Mouse (Mus musculus): ENCODE results near the gene Ano6.

Ano6 gene

DNA sequence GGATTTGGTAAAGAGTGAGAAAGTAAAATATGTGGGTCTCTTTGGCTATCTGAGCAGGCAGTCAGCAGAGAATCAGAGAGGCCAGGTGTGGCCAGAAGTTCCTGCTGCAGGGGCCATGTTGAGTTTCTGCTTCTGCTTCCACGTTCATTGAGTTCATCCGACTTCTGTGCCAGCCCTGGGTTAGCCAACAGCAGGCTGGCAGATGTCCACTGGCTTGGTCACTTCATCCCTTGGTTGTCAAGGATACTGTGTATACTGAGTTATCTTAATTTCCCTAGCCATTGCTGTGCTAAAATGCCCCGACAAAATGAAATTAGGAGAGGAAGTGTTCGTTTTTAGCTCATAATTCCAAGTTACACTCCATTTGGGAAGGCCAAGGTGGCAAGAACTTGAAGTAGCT lies 21.1 kb upstream of the Ano6 start:
- no peak for DNase-seq

DNA sequence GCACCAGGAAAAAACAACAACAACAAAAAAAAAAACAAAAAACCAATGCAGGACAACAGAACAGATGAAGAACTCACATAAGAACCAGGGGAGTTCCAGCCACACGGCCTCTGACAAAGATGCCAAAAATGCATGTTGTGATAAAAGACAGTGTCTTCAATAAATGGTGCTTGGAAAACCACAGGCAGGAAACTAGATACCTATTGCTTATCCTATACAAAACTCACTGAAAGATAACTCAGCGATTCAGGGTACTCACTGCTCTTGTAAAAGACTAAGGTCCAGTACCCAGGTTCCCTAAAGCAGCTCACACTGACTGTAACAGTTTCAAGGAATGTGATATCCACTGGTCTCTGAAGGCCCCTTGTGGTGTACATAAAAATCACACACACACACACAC lies 20.3 kb upstream of the Ano6 start:
- no peak for DNase-seq

DNA sequence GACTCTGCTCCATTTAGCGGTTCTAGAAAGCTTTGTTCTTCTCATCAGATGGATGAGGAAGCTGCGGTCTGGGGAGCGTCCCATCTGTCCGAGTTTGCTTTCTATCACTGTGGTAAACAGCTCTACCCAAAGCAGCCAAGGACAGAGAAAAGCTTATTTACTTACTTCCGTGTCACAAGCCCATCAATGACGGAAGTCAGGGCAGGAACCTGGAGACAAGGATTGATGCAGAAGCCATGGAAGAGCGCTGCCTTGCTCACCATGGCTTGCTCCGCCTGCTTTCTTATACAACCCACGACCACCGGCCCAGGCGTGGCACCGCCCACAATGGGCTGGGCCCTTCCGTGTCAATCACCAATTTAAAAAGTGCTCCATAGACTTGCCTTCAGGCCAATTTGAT lies 18.3 kb upstream of the Ano6 start:
- no peak for DNase-seq

DNA sequence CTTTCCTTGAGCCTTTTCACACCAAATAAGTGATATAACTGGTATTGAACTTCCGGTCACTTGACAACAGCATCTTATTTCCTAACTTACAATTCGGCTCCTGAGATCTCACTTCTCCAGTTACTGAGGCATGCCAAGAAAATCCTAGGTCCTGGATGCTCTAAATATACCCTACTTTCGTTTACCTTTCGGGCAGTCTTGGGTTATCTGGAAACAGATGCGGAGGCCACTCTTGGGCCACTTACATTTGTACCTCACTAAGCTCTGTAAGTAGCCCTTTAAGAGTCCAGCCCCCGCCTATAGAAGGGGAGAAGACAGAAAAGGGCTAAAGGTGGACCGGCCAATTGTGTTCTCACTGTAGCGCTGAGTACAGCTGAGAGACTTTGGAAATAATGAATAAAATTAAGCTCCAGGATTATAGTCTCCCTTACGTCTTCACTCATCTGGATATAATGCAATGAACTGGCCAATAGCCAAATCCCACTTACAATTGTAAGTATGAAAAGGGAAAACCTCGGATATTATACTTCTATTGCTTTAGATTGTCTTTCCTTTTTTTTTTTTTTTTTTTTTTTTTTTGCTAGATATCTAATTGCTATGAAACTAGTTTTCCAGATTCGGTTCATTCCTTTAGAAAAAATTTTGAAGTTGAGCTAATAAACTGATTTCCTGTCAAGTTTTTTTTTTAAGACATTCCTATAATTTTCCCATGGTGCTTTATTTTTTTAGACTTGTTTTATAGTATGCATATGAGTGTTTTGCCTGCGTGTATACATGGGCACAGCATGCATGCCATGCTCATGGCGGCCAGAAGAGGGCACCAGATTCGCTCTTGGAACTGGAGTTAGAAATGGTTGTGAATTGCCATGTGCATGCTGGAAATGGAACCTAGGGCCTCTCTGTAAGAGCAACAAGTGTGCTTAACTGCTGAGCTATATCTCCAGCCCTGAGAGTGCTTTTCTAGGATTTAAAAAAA lies 17.5 kb upstream of the Ano6 start:
- DNase-seq = peak; percentile 89

DNA sequence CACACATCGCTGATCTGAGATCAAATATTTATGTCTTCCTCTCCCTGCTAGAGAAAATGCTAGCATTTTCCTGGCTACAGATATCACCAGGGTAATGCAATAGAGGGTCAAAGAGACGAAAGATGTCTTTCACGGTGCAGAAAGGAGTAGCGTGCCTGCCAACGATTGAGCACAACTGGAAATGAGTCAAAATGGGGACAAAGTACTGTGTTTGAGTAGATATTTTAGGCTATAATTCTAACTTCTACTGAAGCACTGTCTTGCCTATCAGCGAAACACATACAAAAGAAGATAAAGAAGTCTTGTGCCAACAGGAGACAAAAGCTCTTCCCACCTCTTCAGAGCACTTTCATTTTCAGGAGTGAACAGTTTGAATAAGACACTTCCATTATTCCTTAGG lies 16.4 kb upstream of the Ano6 start:
- DNase-seq = no peak

DNA sequence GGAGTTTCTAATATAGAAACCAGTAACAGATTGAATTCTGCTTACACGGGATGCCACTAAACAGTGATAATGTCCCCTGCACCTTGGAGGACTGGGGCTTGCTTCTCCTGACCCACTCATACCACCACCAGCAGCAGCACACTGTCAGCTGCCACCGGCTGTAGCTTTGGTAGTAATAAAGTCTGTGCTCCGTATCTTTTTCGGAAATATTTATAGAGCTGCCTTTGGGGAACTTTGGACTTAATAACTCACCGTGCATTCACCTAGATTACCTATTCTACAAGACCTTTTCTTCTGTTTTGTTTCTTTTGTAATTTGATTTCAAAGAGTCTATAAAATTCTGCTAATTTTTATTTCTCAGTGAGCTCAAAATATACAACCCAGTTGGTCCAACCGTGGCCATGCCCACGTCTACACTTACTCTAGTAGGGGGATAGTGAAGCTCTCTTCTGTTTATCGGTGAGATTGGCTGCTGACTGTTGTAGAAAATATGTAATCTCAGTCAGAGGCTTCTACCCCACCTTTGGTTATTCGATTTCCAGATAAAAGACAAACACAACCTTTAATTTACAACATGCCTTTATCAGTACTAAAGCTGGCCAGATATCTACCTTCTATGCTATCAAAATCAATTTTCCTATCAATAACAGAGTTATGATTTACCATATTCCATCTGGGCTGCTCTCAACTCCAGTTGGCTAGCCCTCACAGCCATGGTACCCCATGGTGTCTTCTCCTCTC lies 15.8 kb upstream of the Ano6 start:
- DNase-seq = no peak

DNA sequence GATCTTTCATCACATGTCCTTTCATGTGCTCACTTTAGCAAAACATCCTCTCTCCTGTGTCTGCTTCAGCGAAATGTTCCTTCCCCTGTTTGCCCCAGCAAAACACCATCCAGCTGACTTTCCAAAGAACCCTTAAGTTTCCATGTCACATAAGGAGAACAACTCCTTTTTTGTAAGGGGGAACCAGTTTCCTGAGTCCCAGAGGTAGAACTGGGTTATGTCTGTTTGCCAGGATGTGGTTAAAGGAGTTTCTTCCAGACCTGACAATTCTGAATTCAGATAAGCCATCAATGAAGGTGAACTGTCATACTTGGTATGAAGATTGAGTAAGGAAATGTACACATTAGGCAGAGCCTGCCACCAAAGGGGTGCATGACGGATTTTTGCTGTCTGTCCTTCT lies 12.9 kb upstream of the Ano6 start:
- DNase-seq = no peak

DNA sequence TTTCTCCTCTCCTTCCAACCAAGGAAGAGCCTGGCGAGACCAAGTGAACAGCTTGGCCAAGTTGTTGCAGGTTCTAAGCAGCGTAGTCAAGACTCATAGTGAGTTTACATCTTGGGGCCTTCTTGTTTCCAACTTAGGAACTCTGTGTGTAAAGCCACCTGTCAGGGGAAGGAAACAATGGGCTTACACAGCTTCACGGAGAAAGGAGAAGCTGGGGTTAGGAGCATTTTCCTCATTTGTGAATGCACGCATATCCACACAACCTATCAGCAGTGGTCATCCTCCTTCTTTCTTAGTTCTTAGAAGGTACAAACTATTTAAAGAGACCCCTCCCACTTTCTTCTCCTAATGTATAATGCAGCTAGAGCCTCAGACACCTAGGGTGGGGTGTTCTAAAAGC lies 11.9 kb upstream of the Ano6 start:
- no peak for DNase-seq

DNA sequence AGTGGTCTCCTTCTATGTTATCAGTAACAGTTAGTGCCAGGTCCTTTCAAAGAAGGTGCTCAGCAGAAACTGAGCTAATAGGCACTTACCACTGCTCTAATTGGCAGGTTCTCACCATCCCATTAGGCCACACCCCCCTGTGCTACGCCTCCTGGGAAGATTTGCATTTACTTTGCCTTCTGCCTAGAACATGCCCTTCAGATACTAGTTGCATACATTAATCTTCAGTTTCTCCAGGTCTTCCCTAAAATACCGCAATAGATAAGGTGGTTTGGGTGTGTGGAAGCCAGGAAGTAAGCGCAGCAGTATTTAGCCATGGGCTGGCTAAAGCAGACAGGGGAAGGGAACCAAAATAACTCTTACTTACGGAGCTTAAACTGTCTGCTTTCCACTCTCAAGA lies 4.0 kb upstream of the Ano6 start:
- DNase-seq = no peak

DNA sequence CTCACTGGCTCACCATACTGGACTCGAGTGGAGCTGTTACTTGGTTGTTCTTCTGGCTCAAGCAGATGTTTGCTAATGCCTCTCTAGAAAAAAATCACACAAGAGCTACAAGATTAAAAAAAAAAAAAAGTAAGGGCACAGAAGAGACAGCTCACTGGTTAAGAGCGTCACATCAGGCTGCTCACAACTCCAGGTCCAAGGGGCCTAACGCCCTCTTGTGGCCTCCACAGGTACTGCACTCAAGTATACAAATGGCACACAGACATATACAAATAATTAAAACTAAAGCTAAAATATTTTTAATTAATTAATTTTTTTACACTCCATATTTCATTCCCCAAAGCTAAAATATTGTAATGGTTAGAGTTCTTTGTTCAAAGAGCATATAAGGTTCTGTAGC lies 3.1 kb upstream of the Ano6 start:
- peak; percentile 41 for DNase-seq

DNA sequence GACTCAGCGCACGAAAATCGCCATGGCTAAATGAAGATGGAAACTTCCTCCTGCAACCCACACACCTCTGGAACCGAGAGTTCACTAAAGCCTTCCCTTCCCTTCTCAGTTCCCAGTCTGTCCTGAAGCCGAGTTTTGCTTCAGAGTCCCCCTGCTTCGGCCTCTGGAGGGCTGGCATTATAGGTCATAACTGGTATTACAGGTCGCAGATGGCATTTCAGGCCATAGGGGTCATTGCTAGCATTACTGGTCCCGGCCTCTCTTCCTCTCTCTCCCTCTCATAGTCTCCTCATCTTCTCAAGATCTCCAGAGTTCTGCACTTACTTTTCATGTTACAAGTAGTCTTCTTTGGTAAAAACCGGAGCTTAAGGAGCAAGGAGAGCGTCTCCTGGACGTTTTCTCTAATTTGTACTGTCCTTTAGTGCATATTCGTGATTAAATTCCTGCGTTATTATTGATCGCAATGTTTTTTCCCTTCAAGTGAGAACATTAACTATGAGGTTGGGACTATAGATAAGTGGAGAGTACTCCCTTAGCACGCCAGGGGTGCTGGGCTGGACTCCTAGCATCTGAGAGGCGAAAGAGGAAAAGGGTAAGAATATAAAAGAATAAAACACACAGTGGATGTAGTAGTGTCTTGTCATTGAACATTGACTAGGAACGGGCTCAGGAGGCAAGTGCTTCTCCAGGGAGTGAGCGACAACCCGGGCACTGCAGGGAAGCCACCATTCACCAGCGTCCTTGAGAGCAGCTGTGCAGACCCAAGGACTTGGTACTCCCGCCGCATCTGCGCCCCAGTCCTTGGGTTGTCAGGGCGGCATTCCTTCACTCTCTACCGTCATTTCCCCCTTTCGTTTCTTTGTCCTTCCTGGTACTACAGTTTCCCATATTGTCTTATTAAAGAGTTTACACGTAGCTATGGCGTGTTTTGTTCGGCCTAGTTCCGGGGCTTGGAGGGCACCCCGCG lies 798 bp upstream of the Ano6 start:
- no peak for DNase-seq

DNA sequence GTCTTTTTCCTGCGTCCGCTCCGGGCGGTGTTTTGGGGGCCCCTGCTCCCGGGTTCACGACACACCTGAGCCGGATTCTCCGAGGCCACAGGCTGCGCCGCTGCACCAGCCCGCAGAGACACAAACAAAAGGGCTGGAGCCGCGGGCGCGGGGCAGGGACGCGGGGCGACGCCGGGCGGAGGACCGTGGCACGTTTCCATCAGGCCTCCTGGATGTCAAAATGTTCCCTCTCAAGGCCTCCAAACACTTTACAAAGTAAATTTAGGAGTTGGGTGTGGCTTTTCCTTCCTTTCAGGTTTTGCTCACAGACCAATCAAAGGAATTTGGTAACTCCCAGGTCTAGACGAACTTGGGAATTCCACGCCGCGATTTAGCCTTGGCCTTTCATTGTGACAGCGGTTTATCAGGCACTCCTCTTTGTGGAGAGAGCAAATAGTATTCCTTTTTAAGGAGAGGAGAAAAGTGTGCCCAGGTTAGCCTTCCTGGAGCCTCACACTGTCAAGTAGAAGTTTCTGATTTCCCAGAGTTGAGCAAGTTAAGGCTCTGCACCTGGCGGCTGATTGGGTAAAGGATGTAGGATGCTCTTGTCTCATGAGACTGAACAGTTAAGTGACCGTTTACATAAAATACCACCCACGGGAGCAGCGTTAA lies 623 bp downstream of the Ano6 start:
- peak; percentile 63 for DNase-seq

DNA sequence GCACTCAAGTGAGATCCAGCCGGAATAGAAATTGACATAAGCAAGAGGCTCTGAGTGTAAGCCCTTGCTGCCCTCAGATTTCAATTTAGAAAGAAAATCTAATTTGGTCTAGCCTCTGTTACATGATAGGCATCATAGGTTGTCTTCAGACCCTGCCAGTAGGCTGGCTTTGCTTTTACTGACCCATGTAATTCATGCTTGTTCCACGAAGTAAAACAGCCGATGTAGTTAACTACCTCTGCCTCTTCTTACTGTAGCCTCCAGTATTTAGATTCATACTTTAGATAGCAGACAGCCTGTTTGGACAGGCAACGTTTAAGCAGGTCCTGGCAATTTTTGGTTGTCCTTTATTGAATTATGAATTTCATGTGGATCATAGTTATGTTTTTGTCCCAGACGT lies 1.2 kb downstream of the Ano6 start:
- no peak for DNase-seq

DNA sequence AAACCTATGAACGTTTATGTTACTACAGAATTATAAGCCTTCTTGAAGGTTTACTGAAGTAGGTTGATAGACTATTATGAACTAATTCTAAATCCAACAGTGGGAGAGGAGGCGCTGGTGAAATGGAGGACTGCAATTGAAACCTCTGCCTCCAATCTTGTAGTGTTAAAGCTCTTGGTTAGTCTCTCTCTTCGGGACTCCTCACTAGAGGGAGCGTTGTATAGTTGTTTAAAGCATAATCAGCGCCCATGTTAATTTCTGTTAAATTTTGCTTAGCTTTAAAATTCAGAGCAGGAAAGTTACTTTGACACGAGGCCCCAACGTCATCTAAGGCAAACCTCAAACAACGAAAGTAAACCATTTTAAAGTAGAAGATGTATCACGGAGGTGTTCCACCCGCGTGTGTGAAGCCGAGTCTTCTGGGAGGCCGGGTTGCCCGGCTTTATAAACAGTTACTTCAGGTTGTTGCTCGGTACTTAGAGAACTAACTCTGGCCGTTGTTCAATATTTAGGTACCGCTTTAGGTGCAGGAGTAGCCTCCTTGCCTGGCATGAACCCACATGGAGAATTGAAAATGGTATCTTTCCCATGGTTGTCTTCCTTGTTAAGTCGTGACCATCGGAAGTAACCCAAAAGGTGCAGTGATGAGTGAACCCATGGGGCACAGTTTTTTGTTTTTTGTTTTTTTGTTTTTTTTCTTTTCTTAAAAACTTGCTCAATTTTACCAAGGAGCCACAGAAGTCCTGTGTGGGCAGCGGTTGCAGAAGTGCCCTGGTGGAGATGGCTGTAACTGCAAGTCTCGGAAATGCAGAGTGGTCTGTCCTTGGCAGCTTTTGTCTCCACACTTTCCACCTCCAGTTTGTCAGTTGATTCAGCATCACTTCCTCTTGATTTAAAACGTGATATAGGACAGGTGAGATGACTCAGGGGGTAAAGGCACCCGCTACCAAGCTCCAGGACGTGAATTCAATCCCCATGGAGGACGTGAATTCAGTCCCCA lies 1.9 kb downstream of the Ano6 start:
- peak; percentile 69 for DNase-seq

DNA sequence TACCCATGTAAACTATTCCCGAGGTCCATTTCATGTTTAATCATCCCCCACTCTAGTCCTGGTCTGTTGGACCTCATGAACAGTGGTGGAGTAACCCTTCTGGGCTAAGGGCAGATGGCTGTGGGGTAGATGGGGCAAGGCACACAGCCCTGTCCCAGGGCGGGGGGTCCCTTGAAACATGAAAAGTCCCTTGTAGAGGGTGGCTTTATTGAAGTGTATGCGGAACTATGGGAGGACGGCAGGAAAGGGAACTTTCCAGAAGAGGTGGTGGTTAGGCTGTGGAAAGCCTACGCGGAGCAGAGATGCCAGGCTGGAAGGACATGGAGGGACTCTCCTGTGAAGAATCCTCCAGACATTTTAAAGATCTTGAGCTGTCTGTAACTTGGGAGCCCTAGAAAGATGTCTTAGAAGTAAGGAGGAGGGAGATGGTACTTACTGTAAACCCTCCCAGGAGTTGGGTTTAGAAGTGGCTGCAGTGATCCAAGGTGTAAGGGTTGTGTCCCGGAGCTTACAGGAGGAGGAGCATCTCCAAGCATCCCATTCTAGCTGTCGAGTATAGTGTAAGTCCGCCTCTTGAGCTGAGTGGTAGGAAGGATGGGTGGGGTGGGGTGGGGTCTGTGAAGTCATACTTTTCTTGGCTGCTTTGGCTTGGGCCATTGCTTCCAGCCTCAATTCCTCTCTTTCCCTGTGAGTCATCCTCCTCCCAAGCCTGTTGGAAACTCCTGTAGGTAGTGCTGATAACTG lies 3.3 kb downstream of the Ano6 start:
- DNase-seq = no peak

DNA sequence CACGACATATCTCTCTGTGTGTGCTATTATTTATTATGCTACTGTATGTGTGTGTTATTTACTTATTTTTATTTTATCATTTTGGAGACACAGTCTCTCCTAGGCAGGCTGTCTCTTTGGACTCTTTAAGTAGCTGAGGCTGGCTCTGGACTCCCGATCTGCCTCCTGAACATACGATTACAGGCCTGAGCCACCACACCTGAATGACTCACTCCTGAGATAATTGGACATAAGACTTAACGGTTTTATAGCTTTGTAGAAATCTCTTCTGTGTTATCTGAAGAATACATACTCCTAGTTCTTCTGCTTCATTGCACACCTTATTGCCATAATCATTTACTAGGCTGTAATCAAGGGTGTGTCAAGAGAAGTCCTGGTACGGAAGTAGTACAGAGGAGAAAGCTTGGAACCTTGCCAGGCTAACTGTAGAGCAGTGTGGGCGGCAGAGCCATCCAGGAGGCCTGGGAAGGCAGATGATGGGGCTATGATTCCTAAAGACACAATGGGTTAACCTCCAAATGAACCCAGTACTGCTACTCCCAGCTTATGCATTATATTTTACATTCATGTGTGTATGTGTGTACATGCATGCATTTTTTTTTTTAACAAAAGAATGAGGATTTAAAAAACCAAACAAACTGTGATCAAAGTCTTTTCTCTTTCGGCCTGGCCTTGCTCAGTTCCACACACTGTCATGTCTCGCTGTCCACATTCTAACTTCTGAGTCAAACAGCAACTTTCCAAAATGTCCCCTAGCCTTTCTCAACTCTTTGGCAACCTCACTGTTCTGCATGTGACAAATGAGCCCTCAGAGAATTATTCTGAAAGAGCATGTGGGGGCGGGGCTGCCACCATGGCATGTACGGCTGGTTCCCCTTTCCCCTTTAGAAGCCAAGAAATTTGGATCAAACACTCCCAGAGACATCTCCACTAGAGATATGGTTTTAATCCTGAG lies 4.2 kb downstream of the Ano6 start:
- no peak for DNase-seq

DNA sequence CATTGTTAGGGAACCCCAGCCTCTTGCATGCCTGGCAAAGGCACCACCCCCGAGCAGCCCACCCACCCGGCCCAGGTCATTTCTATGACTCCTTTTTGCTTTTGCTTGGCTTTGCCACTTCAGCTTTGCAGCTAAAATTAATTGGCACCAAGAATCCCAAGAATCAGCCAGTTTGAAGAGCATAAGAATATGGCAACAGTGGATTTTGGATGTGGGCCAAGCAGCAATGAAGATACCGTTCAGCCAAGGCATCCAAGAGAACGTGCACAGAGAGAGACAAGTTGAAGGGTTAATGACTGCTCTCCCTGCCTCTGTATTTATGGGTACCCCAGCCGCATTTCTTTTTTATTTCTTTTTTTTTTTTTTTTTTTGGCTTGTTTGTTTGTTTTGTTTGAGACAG lies 5.4 kb downstream of the Ano6 start:
- DNase-seq = no peak

DNA sequence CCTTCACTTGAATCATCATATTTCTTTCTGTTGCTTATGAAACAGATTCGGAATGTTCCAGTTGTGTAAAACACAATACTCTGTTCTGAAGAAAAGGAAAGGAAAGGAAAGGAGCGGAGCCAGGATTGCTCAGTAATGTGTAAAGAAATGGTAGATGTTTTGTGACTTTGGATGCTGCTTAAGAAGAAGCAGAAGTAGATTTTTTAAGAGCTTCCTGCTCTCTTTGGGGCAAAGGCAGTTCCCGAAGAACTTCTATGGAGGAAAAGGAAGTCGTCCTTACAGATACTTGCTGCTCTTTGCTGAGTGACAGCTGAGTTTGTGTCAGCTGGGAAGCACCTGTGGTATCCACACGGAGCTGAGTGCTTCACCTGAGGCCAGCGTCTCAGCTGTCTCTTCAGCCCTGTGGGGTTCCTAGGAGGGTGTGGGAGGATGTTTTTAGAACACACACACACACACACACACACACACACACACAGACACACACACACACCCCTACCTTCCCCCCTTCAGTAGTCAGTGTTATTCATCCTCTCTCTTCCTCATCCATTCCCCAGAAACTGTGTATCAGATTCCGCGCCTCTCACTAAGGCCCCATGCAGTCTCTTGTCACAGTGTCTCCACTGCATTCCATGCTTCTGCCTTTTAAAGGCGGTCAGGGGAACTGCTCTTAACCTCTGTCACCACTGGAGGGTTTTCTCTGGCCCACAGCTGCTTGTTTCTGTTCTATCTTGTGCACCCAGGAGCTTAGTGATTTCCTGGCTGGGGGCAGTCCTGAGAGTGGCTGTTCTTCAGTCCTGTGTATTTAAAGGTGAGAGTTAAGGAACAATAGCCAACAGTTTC lies 6.7 kb downstream of the Ano6 start:
- DNase-seq = peak; percentile 47

Measured in thymus, postnatal 14 days (tissue).